Mouse (Mus musculus) intestine, embryonic 15.5 days (tissue): ENCODE measurements at regions not wholly inside any gene's neighbourhood (a gene's known extent, or its start where the extent isn't known, plus 50 kb on each side); places are given as distances from the start of the nearest gene placed in this dataset.

ENCODE experiments used
- ATAC-seq: fragments of 200-750 bp; cut with Nextera tagmentation; 2 replicates; pipeline ENCODE4 v1.8.0; 2017; ENCODE audit warnings: moderate TSS enrichment, moderate library complexity
- H3K27ac ChIP-seq: fragments of 300-500 bp; sonication (generic); 2 replicates; pipeline ENCODE4 v1.5.1; 2015; ENCODE audit warnings: mild to moderate bottlenecking, inconsistent platforms
- H3K27me3 ChIP-seq: fragments of 300-500 bp; sonication (generic); replicated peaks from 2 replicates; pipeline ENCODE4 v1.6.1; 2015; ENCODE audit warnings: inconsistent platforms
- H3K36me3 ChIP-seq: fragments of 300-500 bp; sonication (generic); 2 replicates; pipeline ENCODE4 v1.6.1; 2015; ENCODE audit warnings: inconsistent platforms
- H3K4me1 ChIP-seq: fragments of 300-500 bp; sonication (generic); replicated peaks from 2 replicates; pipeline ENCODE4 v1.6.1; 2015; ENCODE audit warnings: inconsistent platforms
- H3K4me2 ChIP-seq: fragments of 300-500 bp; sonication (generic); replicated peaks from 2 replicates; pipeline ENCODE4 v1.6.1; 2015; ENCODE audit warnings: mild to moderate bottlenecking, inconsistent platforms
- H3K4me3 ChIP-seq: fragments of 300-500 bp; sonication (generic); replicated peaks from 2 replicates; pipeline ENCODE4 v1.5.1; 2015; ENCODE audit warnings: inconsistent platforms
- H3K9ac ChIP-seq: fragments of 300-500 bp; sonication (generic); 2 replicates; pipeline ENCODE4 v1.6.1; 2015; ENCODE audit warnings: inconsistent platforms
- H3K9me3 ChIP-seq: fragments of 300-500 bp; sonication (generic); 2 replicates; pipeline ENCODE4 v1.6.1; 2016; ENCODE audit warnings: inconsistent platforms
- WGBS: fragments of 180-500 bp; shearing (Covaris S2); methylation state at CpG from one replicate; pipeline ENCODE4 v1.1.7; 2015; 5-methylcytosine and 5-hydroxymethylcytosine counted together

DNA sequence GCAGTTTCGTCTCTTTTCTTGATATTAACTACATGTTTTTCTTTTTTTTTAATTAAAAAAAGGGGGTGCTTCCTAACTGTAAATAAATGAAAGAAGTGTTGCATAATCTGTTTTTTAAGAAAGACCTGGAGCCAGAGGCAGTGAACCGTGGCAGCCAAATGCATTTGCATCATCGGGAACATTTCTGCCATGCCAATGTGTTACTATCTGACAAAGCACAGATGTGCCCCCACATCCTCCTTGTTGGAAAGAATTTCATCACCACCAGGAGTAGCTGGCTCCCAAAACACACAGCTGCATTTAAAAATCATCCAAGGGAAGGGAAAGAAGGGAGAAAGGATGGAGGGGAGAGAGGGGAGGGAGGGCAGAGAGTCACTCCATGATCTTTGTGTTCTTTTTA is 74.0 kb upstream of the C1qtnf7 start:
- Histone ChIP-seq H3K4me3 (no peak overlapping the region), H3K27me3 (no peaks in the 10 kb centered on the region), H3K9me3 (no peaks in the 10 kb centered on the region), H3K36me3 (no peaks in the 10 kb centered on the region), H3K4me2 (no peak overlapping the region), H3K9ac (no peak overlapping the region), H3K27ac (no peak overlapping the region), H3K4me1 (no peaks in the 10 kb centered on the region)
- WGBS, result 60% methylated on average over 3 of the region's 3 CpGs
- no peak for ATAC-seq

DNA sequence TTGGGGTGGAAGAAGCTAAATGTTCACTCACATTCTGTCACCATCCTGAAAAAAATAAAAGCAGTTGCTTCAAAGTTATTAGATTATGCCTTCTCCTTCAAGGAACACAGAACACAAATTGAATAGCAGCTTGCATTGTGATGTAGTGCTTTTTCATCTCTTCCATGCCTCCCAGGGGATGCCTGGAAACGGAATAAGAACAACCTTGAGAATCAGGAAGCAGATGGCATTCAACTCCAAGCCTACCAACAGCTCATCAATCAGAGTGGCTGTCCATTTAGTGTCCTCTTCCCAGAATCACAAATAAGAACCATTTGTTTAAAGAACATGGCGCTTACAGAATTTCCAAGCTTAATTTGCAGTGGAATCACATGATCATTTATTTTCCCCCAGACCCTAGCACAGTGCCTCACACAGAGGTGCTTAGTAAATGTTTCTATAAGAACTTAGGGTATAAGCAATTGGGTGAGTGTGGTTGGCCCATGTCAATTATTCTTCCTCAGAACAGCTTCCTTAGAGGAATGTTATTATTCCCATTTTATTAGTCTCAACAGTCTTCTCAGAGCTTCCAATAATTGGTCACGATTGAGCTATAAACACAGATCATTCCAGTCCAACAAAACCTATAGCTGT is 70.6 kb upstream of the C1qtnf7 start:
- no peak for ATAC-seq
- Histone ChIP-seq H3K9ac (no peak overlapping the region), H3K27ac (no peak overlapping the region), H3K4me2 (no peak overlapping the region), H3K4me1 (no peaks in the 10 kb centered on the region), H3K36me3 (no peaks in the 10 kb centered on the region), H3K4me3 (no peak overlapping the region), H3K27me3 (no peaks in the 10 kb centered on the region), H3K9me3 (no peaks in the 10 kb centered on the region)
- WGBS, result 57% methylated on average over 3 of the region's 3 CpGs

GRCm38 (mm10) chr5:43445620-43446019 is 69.7 kb upstream of the C1qtnf7 start:
- Histone ChIP-seq H3K27me3 (no peaks in the 10 kb centered on the region), H3K4me3 (no peak overlapping the region), H3K36me3 (no peaks in the 10 kb centered on the region), H3K9ac (no peak overlapping the region), H3K9me3 (no peaks in the 10 kb centered on the region), H3K4me2 (no peak overlapping the region), H3K27ac (no peak overlapping the region), H3K4me1 (no peaks in the 10 kb centered on the region)
- ATAC-seq, result no peak

DNA sequence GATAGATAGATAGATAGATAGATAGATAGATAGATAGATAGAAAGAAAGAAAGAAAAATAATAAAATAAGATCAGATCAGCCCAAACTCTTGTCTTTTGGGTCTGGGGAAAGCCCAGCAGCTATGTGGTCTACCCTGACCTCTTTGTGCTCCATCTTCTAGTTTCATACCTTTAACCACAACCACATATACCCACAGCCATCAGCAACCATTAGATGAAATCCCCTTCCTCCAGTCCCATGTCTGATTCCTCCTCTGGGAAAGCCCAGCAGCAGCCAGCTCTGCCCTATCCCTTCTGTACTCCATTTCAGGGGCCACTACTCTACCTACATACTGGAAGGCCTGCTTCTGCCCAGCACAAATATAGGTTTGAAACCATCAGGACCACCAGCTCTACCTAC is 69.0 kb upstream of the C1qtnf7 start:
- Histone ChIP-seq H3K27me3 (no peaks in the 10 kb centered on the region), H3K4me3 (no peak overlapping the region), H3K27ac (no peak overlapping the region), H3K4me2 (no peak overlapping the region), H3K36me3 (no peaks in the 10 kb centered on the region), H3K9ac (no peak overlapping the region), H3K9me3 (no peaks in the 10 kb centered on the region), H3K4me1 (no peaks in the 10 kb centered on the region)
- ATAC-seq, result no peak

DNA sequence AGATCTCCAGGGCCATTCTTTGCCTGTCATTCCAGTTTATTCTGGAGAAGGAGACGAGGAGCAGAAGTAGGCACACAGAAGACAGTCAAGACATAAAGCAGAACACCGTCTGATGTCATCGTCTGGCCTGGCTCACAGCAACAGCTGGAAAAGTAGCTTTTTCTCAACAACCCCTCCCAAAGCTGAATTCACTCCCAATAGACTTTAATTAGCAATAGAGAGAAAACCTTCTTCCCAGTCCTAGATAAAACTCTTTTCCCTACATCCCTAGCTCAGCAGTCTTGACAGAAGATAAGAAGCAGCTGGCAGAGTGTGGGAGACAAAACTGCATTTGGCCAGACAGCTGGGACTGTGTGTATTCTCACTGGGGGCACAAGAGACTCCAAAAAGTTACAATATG is 59.3 kb upstream of the C1qtnf7 start:
- no peak overlapping the region for H3K4me3 ChIP-seq
- H3K27ac ChIP-seq, result no peak overlapping the region

DNA sequence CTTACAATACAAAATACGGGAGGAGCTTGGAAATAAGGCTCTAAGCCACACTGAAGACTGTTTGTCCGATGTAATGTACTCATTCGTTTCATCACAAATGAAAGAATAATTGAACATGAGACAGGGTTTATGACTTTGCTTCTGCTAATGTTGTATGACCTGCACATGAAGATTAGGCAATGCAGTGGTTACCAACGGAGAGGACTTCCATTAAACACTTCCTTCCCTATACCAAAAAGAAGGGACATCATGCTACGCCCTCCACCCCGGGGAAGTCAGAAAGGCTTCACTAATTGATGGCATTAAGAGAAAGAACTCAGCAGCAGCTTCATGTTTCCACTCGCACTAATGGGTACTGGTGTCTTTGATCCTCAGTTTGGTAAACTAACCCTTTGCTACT is 57.6 kb upstream of the C1qtnf7 start:
- Histone ChIP-seq H3K36me3 (no peaks in the 10 kb centered on the region), H3K9ac (no peak overlapping the region), H3K4me1 (no peaks in the 10 kb centered on the region), H3K4me2 (no peak overlapping the region), H3K4me3 (no peak overlapping the region), H3K9me3 (no peaks in the 10 kb centered on the region), H3K27me3 (no peaks in the 10 kb centered on the region), H3K27ac (no peak overlapping the region)
- no peak for ATAC-seq
- WGBS, result 79% methylated on average over 7 of the region's 7 CpGs

More for the DNA sequence above, 59.3 kb upstream of the C1qtnf7 start:
- Histone ChIP-seq H3K4me1 (no peaks in the 10 kb centered on the region), H3K27me3 (no peaks in the 10 kb centered on the region), H3K36me3 (no peaks in the 10 kb centered on the region), H3K4me2 (no peak overlapping the region), H3K9me3 (no peaks in the 10 kb centered on the region), H3K9ac (no peak overlapping the region)
- peak; percentile 90 for ATAC-seq
- 37% methylated on average over 3 of the region's 3 CpGs for WGBS

GRCm38 (mm10) chr5:43461987-43462715 is 53.2 kb upstream of the C1qtnf7 start:
- Histone ChIP-seq H3K9ac (no peak overlapping the region), H3K4me3 (no peak overlapping the region), H3K4me2 (no peak overlapping the region), H3K27ac (no peak overlapping the region), H3K36me3 (no peaks in the 10 kb centered on the region), H3K9me3 (no peaks in the 10 kb centered on the region), H3K27me3 (no peaks in the 10 kb centered on the region), H3K4me1 (no peaks in the 10 kb centered on the region)
- WGBS, result 50% methylated on average over 1 of the region's 1 CpGs
- ATAC-seq, result no peak
